Mouse (Mus musculus) brain, embryonic 14.5 days (tissue): ENCODE measurements around the gene Alg13.

Experiments
- CTCF ChIP-seq: fragments of 200-500 bp; IDR thresholded peaks from 2 replicates; pipeline ENCODE4 v1.5.1; 2012; ENCODE audit warnings: inconsistent platforms, mild to moderate bottlenecking, moderate library complexity, borderline replicate concordance; ENCODE audit not compliant: insufficient read depth, insufficient read length; ENCODE audit errors: extremely low read depth
- POLR2A ChIP-seq: fragments of 200-500 bp; IDR thresholded peaks from 2 replicates; pipeline ENCODE4 v1.6.1; 2012; ENCODE audit warnings: mild to moderate bottlenecking, inconsistent platforms, borderline replicate concordance; ENCODE audit not compliant: poor library complexity, insufficient read depth, insufficient read length, severe bottlenecking; ENCODE audit errors: extremely low read depth

- TF ChIP-seq CTCF (no peak), POLR2A (no peak)
Observed at GRCm38 (mm10) chrX:144318164-144318979, 768 bp downstream of the Alg13 start.
